Mouse (Mus musculus): ENCODE results near the gene Mapk9. TPM values are rescaled to one million over a fixed set of nuclear protein-coding genes. Genes with fewer than 3 reads are reported as not detected.

The Mapk9 gene
- polyA plus RNA-seq, 1 experiment from 2014 or later: 34.2 TPM

- Histone ChIP-seq H3K4me2 (replicated peaks; ENCODE audit: low read depth, low read length) (no peak overlapping the region), H3K27me3 (ENCODE audit: insufficient read depth, low read length) (peaks cover 5% of the 10 kb centered on the region; the same call in 1 of the 2 replicates), H3K27ac (ENCODE audit: low read length) (no peak overlapping the region), H3K36me3 (ENCODE audit: insufficient read depth, low read length) (no peaks in the 10 kb centered on the region), H3K4me1 (ENCODE audit: insufficient read depth, low read length) (peaks cover 13% of the 10 kb centered on the region), H3K9me3 (ENCODE audit: low read length) (no peaks in the 10 kb centered on the region), H3K9ac (replicated peaks; ENCODE audit: low read length) (no peak overlapping the region), H3K4me3 (ENCODE audit: low read length) (no peak overlapping the region)
- WGBS: under 1% methylated on average over 7 of the region's 7 CpGs
- ATAC-seq (ENCODE audit: low FRiP score, low TSS enrichment): peak; percentile 95
Observed at GRCm38 (mm10) chr11:49931853-49932252, 85.3 kb downstream of the Mapk9 start.

- no peaks in the 10 kb centered on the region for H3K9me3 ChIP-seq (ENCODE audit: low read length)
- WGBS: 83% methylated on average over 1 of the region's 1 CpGs
- H3K4me1 ChIP-seq (ENCODE audit: insufficient read depth, low read length): peaks cover 13% of the 10 kb centered on the region
- no peaks in the 10 kb centered on the region for H3K27me3 ChIP-seq (ENCODE audit: insufficient read depth, low read length)
- no peak for ATAC-seq (ENCODE audit: low FRiP score, low TSS enrichment)
- no peak overlapping the region for H3K27ac ChIP-seq (ENCODE audit: low read length)
- H3K4me3 ChIP-seq (ENCODE audit: low read length): no peak overlapping the region
- no peak overlapping the region for H3K9ac ChIP-seq (replicated peaks; ENCODE audit: low read length)
- H3K4me2 ChIP-seq (replicated peaks; ENCODE audit: low read depth, low read length): no peak overlapping the region
- H3K36me3 ChIP-seq (ENCODE audit: insufficient read depth, low read length): no peaks in the 10 kb centered on the region
Observed at GRCm38 (mm10) chr11:49933811-49934210, 87.3 kb downstream of the Mapk9 start.

GRCm38 (mm10) chr11:49934322-49934721, 87.8 kb downstream of the Mapk9 start:
- 55% methylated on average over 10 of the region's 10 CpGs for WGBS
- Histone ChIP-seq H3K4me1 (ENCODE audit: insufficient read depth, low read length) (peaks cover 16% of the 10 kb centered on the region), H3K9ac (replicated peaks; ENCODE audit: low read length) (no peak overlapping the region), H3K9me3 (ENCODE audit: low read length) (no peaks in the 10 kb centered on the region), H3K4me3 (ENCODE audit: low read length) (no peak overlapping the region), H3K27me3 (ENCODE audit: insufficient read depth, low read length) (no peaks in the 10 kb centered on the region), H3K36me3 (ENCODE audit: insufficient read depth, low read length) (no peaks in the 10 kb centered on the region), H3K27ac (ENCODE audit: low read length) (no peak overlapping the region), H3K4me2 (replicated peaks; ENCODE audit: low read depth, low read length) (no peak overlapping the region)
- ATAC-seq (ENCODE audit: low FRiP score, low TSS enrichment): no peak

Small RNA genes lying within 50 kb of the gene (microRNA-seq; reads per million reads assigned to microRNA genes)
- gene Gm23492: not detected

Other genes with a start within 250 kb of the Mapk9 start
- 9.7 and 11.6 TPM in 2 replicates for gene Flt4, start 237.5 kb upstream of the Mapk9 start, polyA plus RNA-seq (2015; fragmentation: Nextera tagmentation; extraction: Ambion mirVana)
- gene Scgb3a1, start 183.1 kb upstream of the Mapk9 start, polyA plus RNA-seq (2015; fragmentation: Nextera tagmentation; extraction: Ambion mirVana): not detected in 2 replicates
- 53.7 and 65.7 TPM in 2 replicates for gene Cnot6, start 134.0 kb upstream of the Mapk9 start, polyA plus RNA-seq (2015; fragmentation: Nextera tagmentation; extraction: Ambion mirVana)
- 13.2 and 13.5 TPM in 2 replicates for gene Gfpt2, start 52.6 kb upstream of the Mapk9 start, polyA plus RNA-seq (2015; fragmentation: Nextera tagmentation; extraction: Ambion mirVana)
- gene Rasgef1c, start 55.1 kb downstream of the Mapk9 start, polyA plus RNA-seq (2015; fragmentation: Nextera tagmentation; extraction: Ambion mirVana): 0.23 and 0.30 TPM in 2 replicates
- 33.8 and 50.6 TPM in 2 replicates for gene Rnf130, start 178.6 kb downstream of the Mapk9 start, polyA plus RNA-seq (2015; fragmentation: Nextera tagmentation; extraction: Ambion mirVana)